Mouse (Mus musculus): ENCODE data around the gene Pafah1b3. TPM values are rescaled to one million over a fixed set of nuclear protein-coding genes. Genes with fewer than 3 reads are reported as not detected.

The Pafah1b3 gene
- polyA plus RNA-seq, 1 experiment from 2014 or later: 199 TPM

- no peak overlapping the region for H3K4me2 ChIP-seq (replicated peaks; ENCODE audit: low read depth, low read length)
- no peak overlapping the region for H3K27ac ChIP-seq (ENCODE audit: low read depth, low read length)
- H3K9ac ChIP-seq (ENCODE audit: low read depth, low read length): no peak overlapping the region
- H3K36me3 ChIP-seq (ENCODE audit: control insufficient read depth, insufficient read depth, low read length): no peaks in the 10 kb centered on the region
- ATAC-seq (ENCODE audit: low FRiP score, low TSS enrichment): no peak
- H3K4me1 ChIP-seq (ENCODE audit: control insufficient read depth, insufficient read depth, low read length): peaks cover 6% of the 10 kb centered on the region; the same call in 1 of the 2 replicates
- H3K4me3 ChIP-seq (ENCODE audit: low read length): no peak overlapping the region
- no peaks in the 10 kb centered on the region for H3K9me3 ChIP-seq (ENCODE audit: control insufficient read depth, low read length)
- H3K27me3 ChIP-seq (ENCODE audit: control insufficient read depth, insufficient read depth, low read length): peaks cover 23% of the 10 kb centered on the region
- WGBS: 62% methylated on average over 17 of the region's 17 CpGs
Measured at GRCm38 (mm10) chr7:25308702-25309318, 11.0 kb upstream of the Pafah1b3 start.

- peaks cover 5% of the 10 kb centered on the region; the same call in 1 of the 2 replicates for H3K27me3 ChIP-seq (ENCODE audit: control insufficient read depth, insufficient read depth, low read length)
- no peak overlapping the region for H3K27ac ChIP-seq (ENCODE audit: low read depth, low read length)
- no peaks in the 10 kb centered on the region for H3K36me3 ChIP-seq (ENCODE audit: control insufficient read depth, insufficient read depth, low read length)
- H3K4me3 ChIP-seq (ENCODE audit: low read length): no peak overlapping the region
- ATAC-seq (ENCODE audit: low FRiP score, low TSS enrichment): no peak
- H3K9me3 ChIP-seq (ENCODE audit: control insufficient read depth, low read length): no peaks in the 10 kb centered on the region
- no peak overlapping the region for H3K9ac ChIP-seq (ENCODE audit: low read depth, low read length)
- H3K4me2 ChIP-seq (replicated peaks; ENCODE audit: low read depth, low read length): no peak overlapping the region
- WGBS: 49% methylated on average over 2 of the region's 2 CpGs
- peaks cover 6% of the 10 kb centered on the region; the same call in 1 of the 2 replicates for H3K4me1 ChIP-seq (ENCODE audit: control insufficient read depth, insufficient read depth, low read length)
Measured at GRCm38 (mm10) chr7:25306614-25306996, 8.8 kb upstream of the Pafah1b3 start.

- Histone ChIP-seq H3K4me1 (ENCODE audit: control insufficient read depth, insufficient read depth, low read length) (peaks cover 6% of the 10 kb centered on the region; the same call in 1 of the 2 replicates), H3K9ac (ENCODE audit: low read depth, low read length) (no peak within 1 kb of the TSS; the same call in 1 of the 2 replicates), H3K4me2 (replicated peaks; ENCODE audit: low read depth, low read length) (peak within 1 kb of the TSS; percentile 71), H3K4me3 (ENCODE audit: low read length) (peak within 1 kb of the TSS; percentile 37), H3K27me3 (ENCODE audit: control insufficient read depth, insufficient read depth, low read length) (peaks cover 5% of the 10 kb centered on the region; the same call in 1 of the 2 replicates), H3K27ac (ENCODE audit: low read depth, low read length) (no peak within 1 kb of the TSS), H3K9me3 (ENCODE audit: control insufficient read depth, low read length) (no peaks in the 10 kb centered on the region), H3K36me3 (ENCODE audit: control insufficient read depth, insufficient read depth, low read length) (no peaks in the 10 kb centered on the region)
- under 1% methylated on average over 41 of the region's 47 CpGs for WGBS
- peak; percentile 89 for ATAC-seq (ENCODE audit: low FRiP score, low TSS enrichment)
Measured at GRCm38 (mm10) chr7:25305956-25306613, 8.3 kb upstream of the Pafah1b3 start, which contains the start of gene Tmem145. Tmem145 (plus strand) TSS chr7:25306106.

- no peaks in the 10 kb centered on the region for H3K36me3 ChIP-seq (ENCODE audit: control insufficient read depth, insufficient read depth, low read length)
- no peak overlapping the region; the same call in 1 of the 2 replicates for H3K9ac ChIP-seq (ENCODE audit: low read depth, low read length)
- peak overlapping the region; percentile 37 for H3K4me3 ChIP-seq (ENCODE audit: low read length)
- no peak overlapping the region for H3K27ac ChIP-seq (ENCODE audit: low read depth, low read length)
- H3K4me2 ChIP-seq (replicated peaks; ENCODE audit: low read depth, low read length): peak overlapping the region; percentile 71
- peaks cover 5% of the 10 kb centered on the region; the same call in 1 of the 2 replicates for H3K27me3 ChIP-seq (ENCODE audit: control insufficient read depth, insufficient read depth, low read length)
- H3K4me1 ChIP-seq (ENCODE audit: control insufficient read depth, insufficient read depth, low read length): peaks cover 6% of the 10 kb centered on the region; the same call in 1 of the 2 replicates
- no peak for ATAC-seq (ENCODE audit: low FRiP score, low TSS enrichment)
- H3K9me3 ChIP-seq (ENCODE audit: control insufficient read depth, low read length): no peaks in the 10 kb centered on the region
- WGBS: 2% methylated on average over 2 of the region's 2 CpGs
Measured at GRCm38 (mm10) chr7:25305481-25305880, 7.7 kb upstream of the Pafah1b3 start.

GRCm38 (mm10) chr7:25303685-25304006, 5.9 kb upstream of the Pafah1b3 start:
- no peak for ATAC-seq (ENCODE audit: low FRiP score, low TSS enrichment)
- Histone ChIP-seq H3K4me1 (ENCODE audit: control insufficient read depth, insufficient read depth, low read length) (peaks cover 6% of the 10 kb centered on the region; the same call in 1 of the 2 replicates), H3K36me3 (ENCODE audit: control insufficient read depth, insufficient read depth, low read length) (no peaks in the 10 kb centered on the region), H3K9me3 (ENCODE audit: control insufficient read depth, low read length) (no peaks in the 10 kb centered on the region), H3K9ac (ENCODE audit: low read depth, low read length) (no peak overlapping the region), H3K4me3 (ENCODE audit: low read length) (no peak overlapping the region), H3K27ac (ENCODE audit: low read depth, low read length) (no peak overlapping the region), H3K4me2 (replicated peaks; ENCODE audit: low read depth, low read length) (no peak overlapping the region), H3K27me3 (ENCODE audit: control insufficient read depth, insufficient read depth, low read length) (peaks cover 5% of the 10 kb centered on the region; the same call in 1 of the 2 replicates)
- 85% methylated on average over 3 of the region's 3 CpGs for WGBS

- Histone ChIP-seq H3K27me3 (ENCODE audit: control insufficient read depth, insufficient read depth, low read length) (peaks cover 5% of the 10 kb centered on the region; the same call in 1 of the 2 replicates), H3K9ac (ENCODE audit: low read depth, low read length) (no peak overlapping the region), H3K9me3 (ENCODE audit: control insufficient read depth, low read length) (no peaks in the 10 kb centered on the region), H3K4me2 (replicated peaks; ENCODE audit: low read depth, low read length) (no peak overlapping the region), H3K4me3 (ENCODE audit: low read length) (no peak overlapping the region), H3K36me3 (ENCODE audit: control insufficient read depth, insufficient read depth, low read length) (no peaks in the 10 kb centered on the region), H3K27ac (ENCODE audit: low read depth, low read length) (no peak overlapping the region), H3K4me1 (ENCODE audit: control insufficient read depth, insufficient read depth, low read length) (peaks cover 6% of the 10 kb centered on the region; the same call in 1 of the 2 replicates)
- 68% methylated on average over 9 of the region's 9 CpGs for WGBS
- ATAC-seq (ENCODE audit: low FRiP score, low TSS enrichment): no peak
Measured at GRCm38 (mm10) chr7:25303003-25303684, 5.4 kb upstream of the Pafah1b3 start.

GRCm38 (mm10) chr7:25301063-25301462, 3.3 kb upstream of the Pafah1b3 start, which contains the start of gene Prr19:
Prr19 (plus strand) TSS chr7:25301411.
- 62% methylated on average over 19 of the region's 19 CpGs for WGBS
- no peak within 1 kb of the TSS for H3K9ac ChIP-seq (ENCODE audit: low read depth, low read length)
- peaks cover 14% of the 10 kb centered on the region for H3K4me1 ChIP-seq (ENCODE audit: control insufficient read depth, insufficient read depth, low read length)
- peaks cover under 1% of the 10 kb centered on the region; the same call in 1 of the 2 replicates for H3K36me3 ChIP-seq (ENCODE audit: control insufficient read depth, insufficient read depth, low read length)
- H3K27me3 ChIP-seq (ENCODE audit: control insufficient read depth, insufficient read depth, low read length): no peaks in the 10 kb centered on the region
- no peak within 1 kb of the TSS for H3K4me3 ChIP-seq (ENCODE audit: low read length)
- no peaks in the 10 kb centered on the region for H3K9me3 ChIP-seq (ENCODE audit: control insufficient read depth, low read length)
- no peak within 1 kb of the TSS for H3K4me2 ChIP-seq (replicated peaks; ENCODE audit: low read depth, low read length)
- ATAC-seq (ENCODE audit: low FRiP score, low TSS enrichment): no peak; the same call in 1 of the 2 replicates
- H3K27ac ChIP-seq (ENCODE audit: low read depth, low read length): no peak within 1 kb of the TSS

- peak overlapping the region; percentile 83 for H3K4me3 ChIP-seq (ENCODE audit: low read length)
- no peaks in the 10 kb centered on the region for H3K27me3 ChIP-seq (ENCODE audit: control insufficient read depth, insufficient read depth, low read length)
- peak overlapping the region; percentile 81 for H3K4me2 ChIP-seq (replicated peaks; ENCODE audit: low read depth, low read length)
- ATAC-seq (ENCODE audit: low FRiP score, low TSS enrichment): no peak; the same call in none of the 2 replicates
- peak overlapping the region; percentile 83 for H3K9ac ChIP-seq (ENCODE audit: low read depth, low read length)
- H3K36me3 ChIP-seq (ENCODE audit: control insufficient read depth, insufficient read depth, low read length): peaks cover 35% of the 10 kb centered on the region
- H3K4me1 ChIP-seq (ENCODE audit: control insufficient read depth, insufficient read depth, low read length): peaks cover 8% of the 10 kb centered on the region
- H3K27ac ChIP-seq (ENCODE audit: low read depth, low read length): peak overlapping the region; percentile 93
- 0% methylated on average over 21 of the region's 21 CpGs for WGBS
- no peaks in the 10 kb centered on the region for H3K9me3 ChIP-seq (ENCODE audit: control insufficient read depth, low read length)
Measured at GRCm38 (mm10) chr7:25296945-25297453, 787 bp downstream of the Pafah1b3 start.

All from kidney, embryonic 14.5 days (tissue).